Mouse (Mus musculus): Measurements from ENCODE around the gene Golim4. TPM values are rescaled to one million over a fixed set of nuclear protein-coding genes. Genes with fewer than 3 reads are reported as not detected.

The Golim4 gene
- total RNA-seq, 2 experiments from 2014 or later = 20.9 to 21.9 TPM

DNA sequence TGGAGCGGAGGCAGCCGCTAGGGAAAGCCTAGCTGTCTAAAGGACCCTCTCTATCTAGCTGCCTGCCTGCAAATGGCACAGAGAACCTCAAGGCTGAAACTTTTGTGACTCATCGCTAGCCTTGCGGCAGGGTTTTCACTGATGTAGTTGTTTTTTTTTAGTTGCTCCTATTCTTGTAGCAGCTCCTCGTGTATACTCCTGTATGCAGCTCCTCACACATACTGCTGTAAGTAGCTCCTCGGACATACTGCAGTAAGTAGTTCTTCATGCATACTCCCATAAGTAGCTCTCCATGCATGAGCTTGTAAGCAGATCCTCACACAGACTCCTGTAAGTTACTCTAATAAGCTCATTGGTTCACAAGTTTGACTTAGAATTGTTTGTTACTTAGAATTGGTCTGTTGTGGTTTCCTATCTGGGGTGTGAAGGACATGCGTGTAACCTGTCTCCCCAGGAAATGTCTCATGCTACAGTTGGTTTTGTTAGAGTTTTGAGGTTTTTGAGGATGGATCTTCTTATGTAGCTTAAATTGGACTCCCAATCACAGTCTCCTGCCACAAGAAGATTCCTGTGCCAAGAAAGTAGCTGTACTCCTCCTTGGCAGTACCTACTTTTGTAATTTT, 26.7 kb downstream of the Golim4 start:
- no peak for DNase-seq (ENCODE audit: extremely low spot score in 1 of 2, low spot score in 1 of 2)

DNA sequence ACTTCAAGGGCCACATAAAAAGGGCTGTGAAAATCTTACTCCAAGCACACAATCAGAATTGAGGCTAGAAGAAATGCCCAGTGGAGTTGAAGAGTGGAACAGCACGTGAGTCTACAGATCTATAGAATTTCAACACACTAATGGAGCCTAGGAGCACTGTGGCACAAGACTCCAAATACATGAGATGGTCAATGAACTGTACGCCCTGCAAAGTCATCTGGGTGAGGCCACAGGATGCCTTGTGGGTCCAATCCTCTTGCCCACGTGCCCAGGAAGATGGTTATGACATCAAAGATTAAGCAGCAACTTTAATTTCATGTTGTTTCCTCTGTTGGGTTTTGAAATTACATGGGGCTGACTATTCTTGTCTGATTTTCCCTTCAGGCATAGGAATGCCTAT, 30.4 kb downstream of the Golim4 start:
- DNase-seq (ENCODE audit: extremely low spot score in 1 of 2, low spot score in 1 of 2) = no peak

- no peak for DNase-seq (ENCODE audit: extremely low spot score in 1 of 2, low spot score in 1 of 2)
Measured at GRCm38 (mm10) chr3:75925123-75925522, 31.6 kb downstream of the Golim4 start.

DNA sequence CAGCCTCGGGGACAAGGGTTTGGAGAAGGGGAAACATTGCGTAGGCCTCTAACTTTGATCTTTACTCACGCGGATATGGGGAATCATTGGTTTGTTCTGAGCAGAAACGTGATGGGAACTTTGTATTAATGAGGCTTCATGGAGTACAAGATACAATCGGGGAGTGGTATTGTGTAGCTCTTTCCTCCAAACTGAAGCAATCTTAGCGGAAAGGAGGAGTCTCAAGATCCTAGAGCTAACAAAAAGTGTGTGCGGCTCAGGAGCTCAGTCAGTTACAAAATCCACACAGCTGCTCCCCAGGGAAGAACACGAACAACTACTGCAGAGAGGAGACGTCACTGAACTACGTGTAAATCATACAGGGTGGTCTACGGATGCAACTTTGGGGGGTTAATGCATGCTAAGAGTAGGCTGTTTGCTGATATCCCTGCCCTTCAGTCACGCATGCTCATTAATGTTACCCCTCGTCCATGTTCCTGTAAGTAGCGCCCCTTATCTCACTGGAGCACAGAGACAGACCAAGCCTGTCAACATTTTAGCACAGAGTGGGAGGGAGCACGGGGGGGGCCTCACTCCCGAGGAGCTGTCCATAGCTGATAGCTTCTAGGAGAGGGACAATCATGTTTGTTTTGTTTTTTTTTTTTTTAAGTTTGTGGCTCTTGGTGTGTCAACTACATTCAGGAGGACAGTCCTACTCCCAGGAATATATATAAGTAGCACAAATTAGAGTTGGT, 38.8 kb downstream of the Golim4 start:
- no peak for DNase-seq (ENCODE audit: extremely low spot score in 1 of 2, low spot score in 1 of 2)

DNA sequence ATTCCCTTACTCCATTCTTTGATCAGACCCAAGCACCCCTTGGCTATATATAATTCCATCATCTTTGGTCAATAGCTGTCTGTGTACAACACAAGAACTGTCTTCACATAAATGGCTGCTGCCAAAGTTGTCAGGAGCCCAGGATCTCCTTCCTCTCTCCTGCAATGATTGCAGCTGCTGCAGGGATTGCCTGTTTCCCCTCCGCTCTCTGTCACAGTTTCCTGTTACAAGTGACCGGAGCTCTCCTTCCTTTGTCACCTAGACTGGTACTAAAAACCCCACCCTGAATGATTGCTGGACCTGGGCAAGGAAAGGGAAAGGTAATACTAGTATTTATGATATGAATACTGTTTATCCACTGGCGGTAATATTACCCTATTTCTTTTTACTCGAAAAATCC, 44.0 kb downstream of the Golim4 start:
- DNase-seq (ENCODE audit: extremely low spot score in 1 of 2, low spot score in 1 of 2) = no peak

DNA sequence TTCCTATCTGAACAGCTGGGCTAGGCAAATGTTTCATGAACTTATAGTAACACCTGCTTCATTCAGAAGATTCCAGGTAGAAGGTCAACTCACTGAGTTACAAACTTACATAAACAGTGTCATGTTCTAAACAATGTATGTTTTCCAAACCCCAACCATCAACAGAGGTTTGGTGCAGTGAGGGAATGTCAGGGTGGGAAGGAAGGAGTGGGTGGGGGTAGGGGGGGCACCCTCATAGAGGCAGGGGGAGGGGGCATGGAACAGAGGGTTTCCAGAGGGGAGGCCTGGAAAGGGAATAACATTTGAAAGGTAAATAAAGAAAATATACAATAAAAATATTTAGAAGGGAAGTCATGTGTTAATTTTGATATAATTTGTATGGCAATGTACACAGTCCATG, 46.0 kb downstream of the Golim4 start:
- DNase-seq (ENCODE audit: extremely low spot score in 1 of 2, low spot score in 1 of 2) = no peak

DNA sequence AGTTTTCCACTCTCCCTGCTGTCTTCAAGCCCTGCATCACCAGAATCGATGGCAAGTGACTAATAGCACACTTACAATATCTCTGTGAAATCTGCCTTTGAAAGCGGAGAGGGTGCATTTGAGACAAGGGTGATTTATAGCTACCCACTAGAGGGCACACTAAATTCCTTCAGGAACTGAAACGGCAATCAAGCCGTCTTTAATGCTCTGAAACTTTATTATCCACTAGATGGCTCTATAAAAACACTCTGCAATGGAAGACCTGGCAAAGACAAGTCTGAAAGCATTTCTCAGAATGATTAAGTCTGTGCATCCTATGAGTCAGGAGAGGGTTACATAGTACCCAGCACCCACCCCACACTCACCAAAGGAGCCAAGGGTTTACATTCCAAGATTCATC, 46.5 kb downstream of the Golim4 start:
- no peak for DNase-seq (ENCODE audit: extremely low spot score in 1 of 2, low spot score in 1 of 2)

DNA sequence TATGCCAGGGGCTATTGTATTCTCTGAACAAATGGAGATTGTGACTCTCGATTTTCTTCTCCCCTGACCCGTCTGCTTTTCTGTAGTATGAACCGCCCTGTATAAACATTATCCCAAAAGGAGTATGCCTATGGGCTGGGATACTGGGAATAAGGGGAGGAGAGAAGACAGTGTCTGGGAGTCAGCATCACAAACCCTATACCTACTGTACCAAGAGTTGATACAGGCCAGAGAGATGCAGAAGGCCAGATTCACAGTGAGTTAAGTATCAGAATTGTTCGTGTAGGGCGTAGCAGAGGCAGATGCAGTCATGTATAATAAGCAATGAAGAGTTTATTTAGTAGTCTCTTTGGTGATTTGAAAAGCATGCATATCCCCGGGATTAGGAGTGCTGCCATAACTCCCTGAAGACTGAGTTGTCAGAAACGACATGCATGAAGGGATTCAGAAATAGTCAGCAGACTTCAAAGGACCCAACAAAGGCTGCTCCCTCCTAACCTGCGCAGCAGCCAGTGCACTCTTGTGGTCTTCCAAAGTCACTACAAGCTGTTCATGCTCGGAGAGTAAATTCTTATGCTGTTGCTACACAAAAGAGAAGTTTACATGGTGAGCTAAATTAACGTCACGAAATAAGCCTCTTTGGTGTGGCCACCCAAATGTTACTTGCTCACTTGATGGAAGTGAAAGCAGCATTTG, 54.7 kb downstream of the Golim4 start:
- DNase-seq (ENCODE audit: extremely low spot score in 1 of 2, low spot score in 1 of 2) = no peak

- DNase-seq (ENCODE audit: extremely low spot score in 1 of 2, low spot score in 1 of 2) = no peak
Measured at GRCm38 (mm10) chr3:75895075-75895474, 61.7 kb downstream of the Golim4 start.

GRCm38 (mm10) chr3:75891581-75891980, 65.2 kb downstream of the Golim4 start:
- DNase-seq (ENCODE audit: extremely low spot score in 1 of 2, low spot score in 1 of 2) = no peak

DNA sequence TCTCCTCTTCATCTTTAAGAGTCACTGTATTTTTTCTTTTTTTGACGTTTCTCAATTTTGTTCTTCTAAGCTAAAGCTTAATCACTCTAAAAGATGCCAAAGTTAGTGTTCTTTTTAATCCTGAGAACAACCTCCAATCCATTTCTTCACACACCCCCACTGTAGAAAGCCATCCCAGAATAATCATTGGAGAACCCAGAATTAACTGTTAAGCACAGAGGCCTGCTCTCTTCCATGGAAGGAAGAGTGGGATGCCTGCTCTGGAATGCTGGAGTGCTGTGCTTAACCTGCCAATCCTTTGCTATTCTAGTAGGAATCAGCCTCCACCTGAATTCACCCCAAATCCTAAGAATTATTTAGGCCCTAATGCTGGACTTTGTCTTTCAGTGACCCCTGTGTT, 67.4 kb downstream of the Golim4 start:
- DNase-seq (ENCODE audit: extremely low spot score in 1 of 2, low spot score in 1 of 2) = no peak

DNA sequence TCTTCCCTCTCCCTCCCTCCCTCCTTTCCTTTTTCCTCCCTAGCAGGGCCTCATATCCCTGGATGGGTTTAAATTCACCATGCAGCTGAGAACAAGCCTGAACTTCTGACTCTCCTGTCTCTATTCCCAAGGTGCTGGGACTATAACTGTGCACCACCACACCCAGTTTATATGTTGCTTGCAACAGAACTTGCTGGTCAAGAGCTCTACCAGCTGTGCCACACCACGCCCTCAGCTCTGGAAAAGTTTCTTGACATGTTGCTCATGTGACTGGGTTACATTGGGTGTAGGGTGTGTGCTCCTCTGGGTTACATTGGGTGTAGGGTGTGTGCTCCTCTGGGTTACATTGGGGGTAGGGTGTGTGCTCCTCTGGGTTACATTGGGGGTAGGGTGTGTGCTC, 75.2 kb downstream of the Golim4 start:
- no peak for DNase-seq (ENCODE audit: extremely low spot score in 1 of 2, low spot score in 1 of 2)

DNA sequence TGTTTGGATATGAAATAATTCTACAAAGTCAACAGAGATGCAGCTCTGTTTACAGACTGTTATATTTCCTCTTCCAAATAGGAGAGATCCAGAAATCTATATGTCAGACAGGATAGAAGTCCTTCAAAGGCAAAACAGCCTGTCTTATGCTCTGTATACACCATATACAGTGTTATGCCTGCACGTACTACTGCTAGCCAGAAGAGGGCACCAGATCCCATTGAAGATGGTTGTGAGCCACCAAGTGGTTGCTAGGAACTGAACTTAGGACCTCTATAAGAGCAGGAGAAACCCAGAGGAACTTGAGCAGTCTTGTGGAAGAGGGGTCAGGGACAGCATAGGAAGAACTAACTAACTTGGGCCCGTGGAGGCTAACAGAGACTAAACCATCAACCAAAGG, 77.5 kb downstream of the Golim4 start:
- no peak for DNase-seq (ENCODE audit: extremely low spot score in 1 of 2, low spot score in 1 of 2)

DNA sequence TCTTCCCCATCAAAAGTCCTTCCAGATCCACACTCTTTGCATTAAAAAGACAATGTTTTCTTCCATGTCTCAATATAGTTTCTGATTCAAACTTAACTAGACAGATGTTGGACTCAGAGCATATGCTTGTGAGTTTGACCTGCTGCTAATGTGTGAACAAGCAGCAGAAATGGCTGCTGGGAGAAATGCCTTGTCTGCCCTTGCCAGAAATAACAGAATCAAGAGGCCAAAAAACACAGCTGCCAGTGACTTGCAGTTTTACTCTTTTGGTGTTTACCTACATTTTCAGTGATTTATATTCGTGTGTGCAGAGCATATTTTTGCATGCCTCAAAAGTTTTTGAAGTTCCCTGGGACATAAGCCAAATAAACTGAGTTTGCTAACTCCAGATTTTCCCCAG, 87.9 kb downstream of the Golim4 start:
- no peak for DNase-seq (ENCODE audit: extremely low spot score in 1 of 2, low spot score in 1 of 2)

GRCm38 (mm10) chr3:75864203-75864602, 92.5 kb downstream of the Golim4 start:
- no peak for DNase-seq (ENCODE audit: extremely low spot score in 1 of 2, low spot score in 1 of 2)

GRCm38 (mm10) chr3:75861677-75862076, 95.1 kb downstream of the Golim4 start:
- DNase-seq (ENCODE audit: extremely low spot score in 1 of 2, low spot score in 1 of 2) = peak in 1 of 2 experiments; percentile 44

GRCm38 (mm10) chr3:75860760-75861159, 96.0 kb downstream of the Golim4 start:
- no peak for DNase-seq (ENCODE audit: extremely low spot score in 1 of 2, low spot score in 1 of 2)

DNA sequence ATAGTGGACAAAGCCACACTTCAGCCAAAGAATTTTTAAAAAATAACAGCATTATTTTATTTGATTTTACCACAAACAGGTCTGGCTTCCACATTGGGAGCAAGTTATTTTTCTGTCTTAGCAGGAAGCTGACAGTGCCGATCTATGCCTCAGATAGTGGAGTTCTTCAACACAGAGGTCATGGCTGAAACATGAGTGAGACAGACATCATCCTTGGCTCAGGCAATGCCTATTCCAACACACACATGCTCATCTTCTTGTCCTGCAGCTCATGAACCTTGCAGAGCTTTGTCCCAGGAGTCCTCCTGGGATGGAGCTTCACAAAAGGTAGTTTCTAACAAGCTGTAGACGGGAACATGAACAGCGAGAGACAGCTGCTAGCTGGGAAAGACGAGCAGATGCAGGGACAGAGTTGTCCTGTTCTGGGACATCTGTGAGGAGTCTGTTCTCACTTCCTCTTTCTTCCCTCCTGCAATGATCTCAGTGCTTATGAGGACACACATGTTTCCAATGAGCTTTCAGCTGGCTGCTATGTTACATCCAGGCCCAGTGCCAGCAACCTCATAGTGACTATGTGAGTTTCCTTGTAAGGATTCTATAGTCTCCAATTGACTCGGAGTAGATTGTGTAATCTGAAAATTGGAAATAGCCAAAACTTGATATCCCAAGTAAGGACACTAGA, 121.3 kb downstream of the Golim4 start:
- no peak for DNase-seq (ENCODE audit: extremely low spot score in 1 of 2, low spot score in 1 of 2)

- DNase-seq (ENCODE audit: extremely low spot score in 1 of 2, low spot score in 1 of 2) = no peak
Measured at GRCm38 (mm10) chr3:75834827-75835226, 121.9 kb downstream of the Golim4 start.

All from layer of hippocampus, postnatal 25 days (tissue).